Mouse (Mus musculus): ENCODE measurements around the gene Camsap1.

Camsap1 gene

DNA sequence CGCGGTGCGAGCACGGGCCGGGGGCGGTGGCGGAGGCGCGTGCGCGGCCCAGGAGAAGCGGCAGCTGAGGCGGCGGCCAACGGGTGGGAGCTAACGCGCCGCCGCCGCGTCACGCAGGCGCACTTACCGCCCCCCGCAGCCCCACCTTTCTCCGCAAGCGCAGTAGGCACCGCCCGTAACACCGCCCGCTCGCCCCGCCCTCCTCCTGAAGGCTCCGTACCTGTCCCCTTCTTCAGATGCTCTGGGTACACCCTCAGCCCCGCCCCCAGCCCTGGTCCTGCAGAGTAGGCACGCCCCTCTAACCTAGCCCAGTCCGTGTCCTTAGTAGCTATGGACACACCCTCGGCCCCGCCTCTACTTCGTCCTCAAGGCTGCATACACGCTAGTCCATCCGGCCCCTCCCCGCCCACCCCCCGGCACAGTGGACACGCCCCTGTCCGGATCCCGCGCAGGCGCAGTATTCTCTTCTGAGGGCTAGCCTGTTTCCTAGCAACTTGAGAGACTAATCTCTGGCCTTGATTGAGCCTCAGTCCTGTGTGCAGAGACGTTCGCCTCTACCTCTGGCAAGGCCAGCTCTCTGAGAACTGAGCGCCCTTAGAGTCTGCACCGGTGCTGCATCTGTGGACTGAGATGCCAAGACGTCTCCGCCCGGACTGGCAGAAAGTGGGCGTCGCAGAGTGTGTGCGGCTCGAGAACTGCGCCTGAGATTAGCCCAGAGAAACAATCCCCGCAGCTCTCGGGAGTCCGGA is at the start of gene Camsap1:
Gene Camsap1, minus strand, starts transcription at position 124 of the 749 bp plus-strand sequence.
- peak; percentile 100 for DNase-seq (ENCODE audit: low spot score in 2 of 2)

DNA sequence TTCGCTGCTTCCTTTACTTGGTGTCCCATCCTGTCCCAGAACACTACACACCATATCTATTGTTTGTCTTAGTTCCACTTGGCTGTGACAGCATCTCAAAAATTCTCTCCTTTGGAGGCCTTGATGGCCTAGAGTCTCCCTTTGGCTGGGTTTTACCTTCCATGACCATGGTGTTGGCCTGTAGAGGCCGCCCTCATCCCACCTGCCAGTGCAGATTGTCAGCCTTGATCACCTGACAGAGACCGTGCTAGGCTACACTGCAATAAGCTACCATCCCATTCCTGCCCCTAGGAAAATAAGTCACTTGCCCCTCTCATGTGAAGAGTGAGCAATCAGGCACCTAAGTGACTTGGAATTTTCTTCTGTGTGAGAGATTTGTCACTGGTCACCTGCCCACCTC is 47.2 kb upstream of the Camsap1 start:
- DNase-seq (ENCODE audit: low spot score in 2 of 2) = no peak

DNA sequence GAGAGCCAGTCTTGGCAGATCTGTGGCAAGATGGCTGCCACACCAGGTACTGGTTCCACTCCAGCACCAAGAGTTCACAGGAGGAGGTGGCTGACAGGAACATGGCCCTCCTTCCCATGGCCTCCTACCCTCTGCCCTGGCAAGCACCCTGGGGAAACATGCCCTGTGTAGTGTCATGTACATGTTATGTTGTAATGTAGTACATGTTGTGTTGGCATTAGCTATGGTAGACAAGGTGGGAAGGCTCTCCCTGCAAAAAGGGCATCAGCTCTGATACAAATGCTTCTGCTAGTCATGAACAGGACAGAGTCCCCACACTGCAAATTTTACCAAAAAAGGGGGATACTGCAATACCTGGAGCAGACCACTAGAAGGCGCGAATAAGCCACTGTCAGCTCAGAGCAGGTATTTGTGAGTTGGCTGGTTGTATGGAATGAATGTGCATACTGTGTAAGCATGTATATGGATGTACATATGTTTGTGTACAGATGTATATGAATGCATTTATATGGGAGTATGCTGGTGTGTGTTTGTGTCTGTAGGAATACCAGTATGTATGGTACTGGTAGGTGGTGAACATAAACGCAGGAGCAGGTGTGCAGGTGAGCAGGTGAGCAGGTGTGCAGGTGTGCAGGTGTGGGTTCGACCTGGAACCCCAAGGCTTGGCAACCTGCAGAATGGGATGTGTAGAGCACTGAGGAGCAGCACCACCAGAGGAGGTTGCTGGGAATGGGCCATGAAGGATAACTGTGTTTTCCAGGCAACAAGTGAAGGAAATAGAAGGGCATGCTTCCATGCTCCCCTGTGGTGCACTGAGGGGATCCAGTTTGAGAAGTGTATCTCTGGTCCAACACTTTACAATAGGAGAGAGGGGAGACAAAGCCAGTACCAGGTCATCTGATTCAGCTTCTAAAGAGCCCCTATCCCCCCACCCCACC is 41.3 kb upstream of the Camsap1 start:
- DNase-seq (ENCODE audit: low spot score in 2 of 2) = no peak

DNA sequence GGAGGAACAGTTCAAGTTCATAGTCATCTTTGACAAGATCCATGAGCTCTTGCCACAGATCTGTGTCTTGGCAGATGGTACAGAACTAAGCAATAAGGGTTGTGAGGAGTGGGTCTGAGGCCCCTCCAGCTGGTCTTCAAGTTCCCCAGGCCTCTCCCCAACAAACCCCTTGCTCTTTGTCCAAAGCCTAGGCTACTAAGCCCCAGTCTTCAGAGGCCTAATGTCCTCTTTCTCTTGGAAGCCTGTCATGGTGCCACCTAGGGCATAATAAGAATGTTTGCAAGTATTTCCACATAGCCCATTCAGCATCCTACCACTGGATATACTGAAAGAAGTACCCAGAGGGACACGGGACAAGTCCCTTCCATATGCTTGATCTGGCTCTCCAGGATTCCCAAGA is 39.5 kb upstream of the Camsap1 start:
- no peak for DNase-seq (ENCODE audit: low spot score in 2 of 2)

DNA sequence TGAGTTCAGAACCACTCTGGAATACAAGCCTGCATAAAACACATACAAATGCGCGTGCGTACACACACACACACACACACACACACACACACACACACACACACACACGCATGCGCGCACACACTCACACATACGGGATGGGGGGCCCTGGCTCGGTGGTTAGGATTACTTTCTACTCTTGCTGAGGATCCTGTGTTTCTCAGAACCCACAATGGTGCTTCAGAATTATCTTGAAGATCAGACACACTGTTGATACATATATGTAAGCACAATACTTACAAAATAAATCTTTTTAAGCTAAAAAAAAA is 39.1 kb upstream of the Camsap1 start:
- no peak for DNase-seq (ENCODE audit: low spot score in 2 of 2)

DNA sequence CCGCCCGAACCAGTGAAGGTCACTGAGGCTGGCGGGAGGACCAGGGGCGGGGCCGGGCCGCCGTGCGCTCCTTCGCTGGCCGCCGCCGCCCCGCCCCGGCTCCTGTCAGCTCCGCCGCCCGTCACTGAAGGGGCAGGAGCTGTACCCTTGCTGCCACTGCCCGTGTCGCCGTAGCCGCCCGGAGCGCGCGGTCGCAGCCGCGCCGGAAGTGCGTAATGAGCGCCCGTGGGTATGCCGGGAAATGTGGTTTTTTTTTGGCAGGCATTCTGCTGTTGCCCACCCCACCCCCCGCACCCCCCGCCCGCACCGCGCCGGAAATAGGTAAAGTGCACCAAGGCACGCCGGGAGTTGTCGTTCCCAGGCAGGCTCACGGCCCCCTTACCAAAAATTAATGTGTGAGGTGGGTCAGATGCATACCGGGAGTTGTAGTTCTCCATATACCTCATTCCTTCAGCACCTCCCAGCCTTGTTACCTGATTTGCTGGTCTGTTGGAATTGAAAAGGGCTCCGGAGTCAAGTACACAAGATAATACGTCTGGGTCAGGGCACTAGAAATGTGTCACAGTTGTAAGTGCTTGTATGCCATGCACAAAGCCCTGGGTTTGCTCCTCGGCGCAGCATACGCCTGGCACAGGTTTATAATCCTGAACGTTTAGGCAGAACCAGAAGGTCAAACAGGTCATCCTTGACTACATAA is 38.6 kb upstream of the Camsap1 start, which contains the start of gene Ubac1:
Gene Ubac1, minus strand, starts transcription at position 187 of the 697 bp plus-strand sequence.
- DNase-seq (ENCODE audit: low spot score in 2 of 2) = peak; percentile 90

DNA sequence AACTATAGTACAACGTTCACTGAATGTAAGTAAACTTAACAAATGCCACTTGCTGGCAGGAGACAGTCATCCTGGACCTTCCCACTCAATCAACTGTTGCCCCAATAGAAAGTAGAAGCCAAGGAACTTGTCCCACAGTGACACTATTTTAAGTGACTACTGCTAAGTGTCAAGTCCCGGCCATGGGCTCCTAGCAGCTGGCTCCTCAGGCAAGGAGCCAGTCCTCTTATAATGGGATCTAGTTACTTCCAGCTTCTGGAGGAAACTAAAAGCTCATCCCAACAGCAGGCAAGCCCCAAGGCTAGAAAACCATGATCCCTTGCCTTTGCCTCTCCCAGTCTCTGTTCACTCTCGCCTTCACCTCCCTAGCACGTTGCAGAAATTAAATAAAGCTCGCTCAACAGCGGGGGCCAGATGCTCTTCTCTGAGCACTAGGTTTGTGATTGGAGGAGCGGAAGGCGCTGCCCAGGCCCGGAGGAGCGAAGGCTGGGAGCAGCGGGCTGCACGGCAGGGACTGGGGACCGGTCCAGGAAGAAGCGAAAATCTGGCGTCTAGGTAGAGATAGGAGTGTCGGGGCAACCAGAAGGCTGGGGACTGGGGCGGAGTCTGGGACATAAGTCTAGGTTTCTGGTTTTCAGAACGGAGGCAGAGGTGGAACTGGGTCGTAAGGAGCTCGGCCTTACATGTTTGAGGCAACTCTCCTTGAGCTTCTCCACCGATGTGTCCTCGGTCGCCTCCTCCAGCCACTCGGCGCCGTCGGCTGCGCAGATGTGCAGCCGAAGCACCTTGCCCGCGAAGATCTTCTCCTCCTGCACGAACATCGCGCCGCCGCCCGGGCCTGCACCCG is 37.9 kb upstream of the Camsap1 start:
- peak; percentile 44 to 48 for DNase-seq (ENCODE audit: low spot score in 2 of 2)

DNA sequence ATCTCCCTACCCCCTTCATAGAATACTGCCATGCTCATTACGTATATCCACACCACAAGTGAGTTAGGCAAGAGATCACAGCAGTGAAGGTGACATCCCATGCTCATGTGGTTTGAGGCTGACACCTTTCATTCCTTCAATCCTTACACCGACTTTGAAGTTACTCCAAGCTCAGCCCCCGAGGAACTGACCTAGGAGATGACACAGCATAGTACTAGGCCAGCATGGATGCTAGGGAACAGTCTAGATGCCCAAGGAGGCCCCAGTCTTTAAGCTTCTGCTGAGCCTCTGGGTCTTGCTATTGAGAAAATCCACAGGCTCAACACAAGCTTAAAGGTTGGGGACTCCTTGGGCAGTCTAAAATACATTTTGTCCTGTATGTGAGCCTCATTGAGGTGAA is 36.8 kb upstream of the Camsap1 start:
- no peak for DNase-seq (ENCODE audit: low spot score in 2 of 2)

DNA sequence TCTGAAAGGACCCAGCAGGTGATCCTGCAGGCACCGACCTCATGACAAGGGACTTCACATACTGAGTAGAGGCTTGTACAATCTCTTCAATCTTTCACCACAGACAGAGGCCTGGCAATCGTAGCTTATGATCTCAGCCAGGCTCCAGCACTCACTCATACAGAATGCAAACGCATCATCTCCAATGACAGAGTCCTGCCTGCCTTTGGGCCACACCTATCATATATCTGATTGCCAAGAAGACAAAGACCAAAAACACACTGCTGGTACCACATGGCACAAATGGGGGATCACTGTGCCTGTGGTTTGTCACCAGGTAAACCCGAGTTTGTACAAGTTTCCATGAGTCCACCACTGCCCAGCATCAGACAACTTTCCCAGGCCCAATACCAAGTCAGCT is 34.2 kb upstream of the Camsap1 start:
- no peak for DNase-seq (ENCODE audit: low spot score in 2 of 2)

DNA sequence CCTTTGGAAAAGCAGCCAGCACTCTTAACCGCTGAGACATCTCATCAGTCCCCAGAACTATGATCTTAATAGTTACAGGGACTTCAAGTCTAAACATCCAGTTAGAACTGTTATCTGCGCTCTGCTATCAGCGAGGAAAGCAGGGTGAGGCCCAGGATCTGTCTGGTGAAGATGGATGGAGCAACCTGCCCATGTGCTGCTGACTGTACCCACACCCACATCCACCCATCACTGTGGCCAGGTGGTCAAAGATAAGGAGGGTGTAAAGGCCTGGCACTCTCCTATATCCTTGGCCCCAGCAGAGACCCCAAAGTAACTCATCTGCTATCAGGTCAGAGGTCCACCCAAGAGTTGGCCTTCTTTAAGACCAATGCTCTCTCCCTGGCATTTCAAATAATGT is 30.6 kb upstream of the Camsap1 start:
- DNase-seq (ENCODE audit: low spot score in 2 of 2) = no peak

DNA sequence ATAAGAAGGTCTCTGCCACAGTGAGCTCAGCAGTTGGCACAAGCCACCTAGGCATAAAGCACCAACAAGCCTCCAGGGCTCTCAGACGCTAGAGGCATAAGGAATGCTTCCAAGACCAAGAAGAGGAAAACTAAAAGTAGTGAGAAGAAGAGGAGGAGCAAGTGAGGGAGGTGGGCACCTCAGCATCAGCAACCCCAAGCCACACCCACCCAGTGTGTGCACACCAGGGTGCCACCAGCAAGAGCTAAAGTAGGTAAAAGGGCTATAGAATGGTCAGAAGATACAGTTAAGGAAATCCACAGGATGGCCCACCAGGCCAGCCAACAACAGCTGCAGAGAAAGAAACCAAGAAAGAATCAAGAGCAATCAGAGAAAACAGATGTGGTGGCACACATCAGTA is 28.3 kb upstream of the Camsap1 start:
- no peak for DNase-seq (ENCODE audit: low spot score in 2 of 2)

DNA sequence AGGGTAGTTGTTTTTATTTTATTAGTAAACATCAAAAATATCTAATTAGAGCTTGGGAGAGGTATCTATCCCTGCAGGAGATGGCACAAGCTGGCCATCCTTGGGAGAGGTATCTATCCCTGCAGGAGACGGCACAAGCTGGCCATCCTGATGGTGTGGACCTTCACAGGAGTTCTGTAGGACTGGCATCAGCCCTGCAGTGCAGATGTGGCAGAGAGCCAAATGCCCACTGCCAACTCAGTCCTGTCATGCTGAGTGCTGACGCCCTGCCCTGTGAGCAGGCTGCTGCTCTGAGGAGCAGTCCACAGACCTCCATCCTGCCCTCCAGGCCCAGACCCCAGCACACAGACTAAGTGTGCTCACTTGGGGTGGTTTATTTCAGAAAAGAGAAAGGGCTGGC is 18.9 kb upstream of the Camsap1 start:
- DNase-seq (ENCODE audit: low spot score in 2 of 2) = no peak

DNA sequence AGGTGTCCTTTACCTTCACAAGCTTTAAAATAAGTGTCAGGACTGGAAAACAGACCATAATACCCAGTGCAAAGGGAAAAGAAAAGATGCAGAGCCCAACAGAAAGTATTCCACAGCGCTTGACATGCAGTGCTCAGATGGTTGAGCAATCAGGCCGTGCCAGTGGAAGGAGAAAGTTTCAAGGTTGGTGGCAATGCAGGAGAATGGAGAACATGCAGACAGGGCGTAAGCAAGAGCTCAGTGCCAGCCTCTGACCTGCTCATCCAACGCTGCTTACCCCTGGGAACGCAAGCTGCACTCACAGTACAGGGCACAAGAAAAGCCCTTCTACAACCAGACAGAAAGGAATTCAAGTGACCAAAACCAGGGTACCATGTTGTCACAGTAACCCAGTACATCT is 18.1 kb upstream of the Camsap1 start:
- no peak for DNase-seq (ENCODE audit: low spot score in 2 of 2)

DNA sequence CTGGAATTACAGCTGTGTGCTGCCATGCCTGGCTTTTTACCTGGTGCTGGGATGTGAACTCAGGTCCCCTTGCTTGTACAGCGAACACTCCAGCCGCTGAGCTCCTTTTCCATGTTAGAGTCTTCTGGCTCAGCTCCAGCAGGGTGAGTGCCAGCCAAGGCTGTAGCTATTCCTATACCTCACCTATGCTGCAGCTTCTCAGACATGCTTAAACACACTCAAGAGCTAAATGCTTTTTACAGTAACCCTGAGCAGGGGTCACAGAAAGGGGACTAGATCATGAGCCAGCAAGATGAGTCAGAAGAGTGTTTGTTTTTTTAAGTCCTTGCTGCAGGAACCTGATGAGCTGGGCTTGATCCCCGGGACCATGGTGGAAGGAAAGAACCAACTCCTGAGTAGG is 14.6 kb upstream of the Camsap1 start:
- no peak for DNase-seq (ENCODE audit: low spot score in 2 of 2)

DNA sequence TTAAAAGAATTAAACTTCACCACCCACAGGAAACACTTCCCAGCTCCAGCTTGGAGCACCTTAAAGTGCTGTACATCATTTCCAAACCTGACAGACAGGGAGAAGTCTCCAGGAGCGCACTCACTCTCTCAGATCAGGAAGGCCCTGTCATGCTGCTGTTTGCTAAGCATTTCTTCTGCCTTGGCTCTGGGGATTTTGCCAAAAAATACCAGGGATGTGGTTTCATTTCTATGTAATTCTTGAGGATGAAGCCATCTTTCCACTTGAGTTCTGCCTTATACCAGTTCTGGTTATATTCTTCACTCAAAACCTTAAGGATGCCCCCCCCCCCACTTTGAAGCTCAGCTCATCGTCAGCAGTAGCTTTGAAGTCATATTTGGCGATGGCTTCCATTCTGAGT is 11.7 kb upstream of the Camsap1 start:
- DNase-seq (ENCODE audit: low spot score in 2 of 2) = no peak

DNA sequence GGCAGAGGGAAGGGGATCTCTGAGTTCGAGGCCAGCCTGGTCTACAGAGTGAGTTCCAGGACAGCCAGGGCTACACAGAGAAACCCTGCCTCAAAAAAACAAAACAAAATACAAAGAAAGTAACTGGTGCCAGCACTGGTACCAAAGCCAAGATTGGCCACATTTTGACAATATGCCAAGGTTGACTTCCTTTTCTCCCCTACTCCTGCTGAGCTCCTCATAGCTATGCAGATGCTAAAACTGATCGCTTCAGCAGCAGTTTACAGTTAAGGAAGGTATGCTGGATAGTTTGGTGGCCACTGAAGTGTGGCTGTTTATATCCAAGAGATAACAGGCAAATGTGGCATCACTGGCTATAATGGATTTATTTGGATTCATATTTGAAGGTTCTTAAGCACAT is 9.2 kb upstream of the Camsap1 start:
- DNase-seq (ENCODE audit: low spot score in 2 of 2) = no peak

DNA sequence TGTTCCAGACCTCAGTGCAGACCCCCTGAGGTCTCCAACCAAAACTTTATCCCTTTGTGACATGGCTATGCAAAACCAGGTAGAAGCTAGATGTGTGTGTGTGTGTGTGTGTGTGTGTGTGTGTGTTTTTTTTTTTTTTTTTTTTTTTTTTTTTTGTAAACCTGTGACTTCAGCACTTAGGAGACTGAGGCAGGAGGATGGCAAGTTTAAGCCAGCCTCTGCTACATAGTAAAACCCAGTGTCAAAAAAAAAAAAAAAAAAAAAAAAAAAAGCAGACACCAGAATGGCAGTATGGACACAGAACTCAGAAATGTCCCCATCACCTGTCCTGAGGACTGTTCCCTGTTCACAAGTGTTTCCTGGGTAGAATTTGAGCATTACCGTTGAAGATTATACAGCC is 6.6 kb upstream of the Camsap1 start:
- DNase-seq (ENCODE audit: low spot score in 2 of 2) = no peak

DNA sequence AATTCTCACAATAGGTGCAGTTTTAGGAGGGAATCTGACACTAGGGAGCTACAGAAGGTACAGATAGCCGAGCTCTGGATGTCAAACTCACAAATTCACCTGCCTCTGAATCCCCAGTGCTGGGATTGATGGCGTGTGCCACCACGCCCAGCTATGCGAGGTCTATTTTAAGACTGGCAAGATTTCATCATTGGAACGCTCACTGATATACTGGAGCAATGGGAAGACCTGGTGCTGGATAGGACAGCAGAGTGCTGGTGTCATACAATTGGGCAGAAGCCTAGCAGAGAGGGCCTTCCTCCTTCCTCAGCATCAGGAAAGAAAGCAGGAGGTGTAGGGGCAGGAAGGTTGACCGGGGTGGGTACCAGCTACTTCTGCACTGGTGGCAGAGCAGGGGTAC is 4.7 kb upstream of the Camsap1 start:
- no peak for DNase-seq (ENCODE audit: low spot score in 2 of 2)

DNA sequence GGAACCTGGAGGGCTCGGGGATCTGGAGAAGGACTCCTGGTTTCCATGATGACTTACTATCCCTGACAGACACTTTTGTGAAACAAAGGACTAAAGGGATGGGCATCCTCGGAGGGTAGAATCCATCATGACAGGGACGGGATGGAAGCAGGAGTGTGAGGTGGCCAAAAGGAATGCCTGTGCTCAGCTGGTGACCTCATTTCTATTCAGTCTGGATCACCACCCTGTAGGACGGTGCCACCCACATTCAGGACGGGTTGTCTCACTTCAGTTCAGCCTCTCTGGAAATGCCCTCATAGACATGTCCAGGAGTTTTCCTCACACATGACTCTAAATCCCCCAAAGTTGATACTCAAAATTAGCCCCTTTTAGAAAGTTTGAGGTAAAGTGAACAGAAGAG is 3.5 kb upstream of the Camsap1 start:
- no peak for DNase-seq (ENCODE audit: low spot score in 2 of 2)

DNA sequence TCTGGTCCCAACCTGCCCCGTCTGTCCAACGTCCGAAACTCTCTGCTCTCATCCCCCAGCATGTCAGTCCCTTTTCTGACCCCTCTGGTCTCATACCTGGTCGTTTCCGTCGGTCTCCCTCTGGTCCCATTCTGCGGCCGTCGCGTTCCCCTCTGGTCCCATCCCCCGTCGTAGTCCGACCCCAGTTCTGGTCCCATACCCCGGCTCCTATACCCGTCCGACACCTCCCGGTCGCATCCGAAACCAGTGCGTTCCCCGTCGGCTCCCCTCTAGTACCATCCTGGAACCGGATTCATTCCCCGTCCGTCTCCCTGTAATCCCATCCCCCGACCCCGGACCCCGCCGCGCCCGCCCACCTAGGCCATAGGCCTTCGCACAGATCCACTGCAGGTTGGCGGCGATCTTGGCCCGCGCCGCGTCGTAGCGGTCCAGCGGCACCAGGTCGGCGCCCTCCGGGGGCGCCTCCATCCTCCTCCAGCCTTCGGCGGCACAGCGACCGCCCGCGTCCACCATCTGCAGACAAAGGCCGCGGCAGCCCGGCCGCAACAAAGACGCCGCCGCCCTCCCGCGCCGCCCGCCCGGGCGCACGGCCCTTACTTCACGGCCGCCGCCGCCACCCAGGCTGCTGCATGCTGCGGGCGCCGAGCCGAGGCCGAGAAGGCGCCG is 523 bp downstream of the Camsap1 start:
- peak in 1 of 2 experiments; percentile 31 for DNase-seq (ENCODE audit: low spot score in 2 of 2)

DNA sequence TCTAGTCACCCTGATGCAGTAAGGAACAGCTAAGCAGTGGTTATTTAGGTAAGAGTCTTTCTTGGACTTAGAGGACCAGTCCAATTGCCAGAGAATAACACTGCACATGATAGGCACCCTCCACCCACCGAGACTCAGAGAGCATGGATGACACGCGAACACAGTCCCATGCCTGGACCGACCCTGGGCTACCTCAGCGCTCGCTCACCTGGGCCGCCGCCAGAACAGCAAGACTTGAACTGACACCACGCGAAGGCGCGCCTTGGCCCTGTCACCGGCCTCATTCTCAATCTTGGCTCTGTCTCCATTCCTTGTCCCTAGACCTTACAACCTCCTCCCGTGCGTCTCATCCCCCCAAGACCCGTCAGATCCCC is 1.0 kb downstream of the Camsap1 start:
- peak; percentile 36 to 37 for DNase-seq (ENCODE audit: low spot score in 2 of 2)
